Mouse (Mus musculus) heart, embryonic 13.5 days (tissue): ENCODE results near the gene Otulin. TPM values are rescaled to one million over a fixed set of nuclear protein-coding genes. Genes with fewer than 3 reads are reported as not detected.

Source experiments
- ATAC-seq: fragments of 200-750 bp; cut with Nextera tagmentation; 2 replicates; pipeline ENCODE4 v1.8.0; 2017; ENCODE audit warnings: moderate TSS enrichment; ENCODE audit not compliant: insufficient number of reproducible peaks, low FRiP score, low TSS enrichment; ENCODE audit errors: extremely low read depth
- H3K27ac ChIP-seq: fragments of 300-500 bp; sonication (generic); replicated peaks from 2 replicates; pipeline ENCODE4 v1.5.1; 2015; ENCODE audit warnings: moderate library complexity, mild to moderate bottlenecking, inconsistent platforms
- H3K27me3 ChIP-seq: fragments of 300-500 bp; sonication (generic); replicated peaks from 2 replicates; pipeline ENCODE4 v1.6.1; 2015; ENCODE audit warnings: mild to moderate bottlenecking, inconsistent platforms
- H3K36me3 ChIP-seq: fragments of 300-500 bp; sonication (generic); 2 replicates; pipeline ENCODE4 v1.6.1; 2015; ENCODE audit warnings: mild to moderate bottlenecking, inconsistent platforms
- H3K4me1 ChIP-seq: fragments of 300-500 bp; sonication (generic); 2 replicates; pipeline ENCODE4 v1.6.1; 2015; ENCODE audit warnings: inconsistent platforms
- H3K4me2 ChIP-seq: fragments of 300-500 bp; sonication (generic); 2 replicates; pipeline ENCODE4 v1.6.1; 2015; ENCODE audit warnings: inconsistent platforms, mild to moderate bottlenecking, moderate library complexity
- H3K4me3 ChIP-seq: fragments of 300-500 bp; sonication (generic); 2 replicates; pipeline ENCODE4 v1.5.1; 2015; ENCODE audit warnings: moderate library complexity, mild to moderate bottlenecking, inconsistent platforms
- H3K9ac ChIP-seq: fragments of 300-500 bp; sonication (generic); 2 replicates; pipeline ENCODE4 v1.6.1; 2015; ENCODE audit warnings: inconsistent platforms, mild to moderate bottlenecking, moderate library complexity
- H3K9me3 ChIP-seq: fragments of 300-500 bp; sonication (generic); 2 replicates; pipeline ENCODE4 v1.6.1; 2016; ENCODE audit warnings: inconsistent platforms
- WGBS: fragments of 180-500 bp; shearing (Covaris S2); methylation state at CpG from one replicate; pipeline ENCODE4 v1.1.7; 2015; ENCODE audit warnings: mixed read lengths; 5-methylcytosine and 5-hydroxymethylcytosine counted together
- polyA plus RNA-seq: library from polyadenylated mRNA; unstranded; fragments of >200 nt; fragmentation: Nextera tagmentation; extraction: Ambion mirVana; gene quantifications from 2 replicates; pipeline ENCODE4 v1.2.1, GENCODE M21; 2015

Gene Otulin
- polyA plus RNA-seq, 1 experiment from 2014 or later = 26.1 TPM

DNA sequence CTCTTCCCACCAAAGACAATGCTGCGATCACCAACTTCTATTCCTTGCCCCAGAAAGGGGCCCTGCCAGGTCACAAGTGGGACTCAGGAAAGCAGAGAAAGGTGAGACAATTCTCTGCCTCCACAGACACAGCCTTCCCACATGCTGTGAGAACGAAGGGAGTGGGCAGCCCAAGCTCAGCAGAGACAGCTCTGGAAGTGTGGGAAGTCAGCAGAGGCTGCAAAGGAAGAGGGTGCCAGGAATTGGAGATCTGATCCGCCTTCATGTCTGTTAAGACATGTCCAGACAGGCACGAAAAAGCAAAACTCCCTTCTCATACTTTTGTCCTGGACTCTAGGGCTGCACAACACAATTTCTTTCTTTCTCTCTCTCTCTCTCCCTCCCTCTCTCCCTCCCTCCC lies 38.8 kb upstream of the Otulin start:
- 63% methylated on average over 4 of the region's 4 CpGs for WGBS
- H3K4me3 ChIP-seq = no peak overlapping the region
- ATAC-seq = no peak
- H3K4me2 ChIP-seq = no peak overlapping the region
- H3K4me1 ChIP-seq = peaks cover 5% of the 10 kb centered on the region; the same call in 1 of the 2 replicates
- H3K27ac ChIP-seq = no peak overlapping the region
- no peak overlapping the region for H3K9ac ChIP-seq
- no peaks in the 10 kb centered on the region for H3K9me3 ChIP-seq
- H3K27me3 ChIP-seq = no peaks in the 10 kb centered on the region
- H3K36me3 ChIP-seq = no peaks in the 10 kb centered on the region

- WGBS = 88% methylated on average over 7 of the region's 7 CpGs
- ATAC-seq = no peak
Observed at GRCm38 (mm10) chr15:27668557-27668956, 38.1 kb upstream of the Otulin start.

GRCm38 (mm10) chr15:27668001-27668461 lies 37.5 kb upstream of the Otulin start:
- no peak overlapping the region for H3K4me3 ChIP-seq
- no peak overlapping the region for H3K9ac ChIP-seq
- H3K27ac ChIP-seq = no peak overlapping the region
- no peaks in the 10 kb centered on the region for H3K9me3 ChIP-seq
- H3K4me2 ChIP-seq = no peak overlapping the region
- H3K36me3 ChIP-seq = no peaks in the 10 kb centered on the region
- H3K27me3 ChIP-seq = no peaks in the 10 kb centered on the region
- WGBS = 82% methylated on average over 9 of the region's 9 CpGs
- H3K4me1 ChIP-seq = peaks cover 5% of the 10 kb centered on the region; the same call in 1 of the 2 replicates
- ATAC-seq = no peak

More at GRCm38 (mm10) chr15:27668557-27668956, 38.1 kb upstream of the Otulin start:
- H3K4me3 ChIP-seq = no peak overlapping the region
- no peak overlapping the region for H3K9ac ChIP-seq
- no peak overlapping the region for H3K27ac ChIP-seq
- peaks cover 5% of the 10 kb centered on the region; the same call in 1 of the 2 replicates for H3K4me1 ChIP-seq
- H3K27me3 ChIP-seq = no peaks in the 10 kb centered on the region
- no peaks in the 10 kb centered on the region for H3K9me3 ChIP-seq
- no peaks in the 10 kb centered on the region for H3K36me3 ChIP-seq
- H3K4me2 ChIP-seq = no peak overlapping the region

DNA sequence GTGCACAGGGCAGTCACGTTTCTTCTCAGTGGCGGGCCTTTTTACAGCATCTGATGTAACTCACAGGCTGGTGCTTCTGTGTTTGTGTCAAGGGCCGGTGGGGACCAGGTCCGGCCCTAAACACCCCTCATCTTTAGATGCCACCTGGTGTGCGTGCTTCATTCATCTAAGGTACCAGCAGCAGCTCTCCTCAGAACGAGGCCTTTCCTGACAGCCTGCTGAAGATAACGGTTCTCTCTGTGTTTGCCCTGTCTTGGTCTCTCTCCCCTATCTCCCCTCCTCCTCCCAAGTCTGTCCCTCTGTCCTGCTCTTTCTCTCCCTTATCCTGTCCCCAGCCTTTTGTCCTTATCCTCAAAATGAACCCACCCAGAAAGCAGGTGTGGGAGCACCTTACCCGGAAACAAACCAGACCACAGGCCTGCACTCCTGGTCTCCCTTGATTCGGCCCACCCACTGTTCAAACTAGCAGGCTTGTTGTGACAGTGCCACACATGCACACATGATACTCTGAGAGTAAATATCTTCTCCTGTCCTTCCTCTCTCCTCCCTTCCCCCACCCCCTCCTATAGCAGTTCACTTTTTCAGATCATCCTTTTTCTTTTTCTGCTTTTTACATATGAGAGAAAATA lies 36.5 kb upstream of the Otulin start:
- peaks cover 5% of the 10 kb centered on the region; the same call in 1 of the 2 replicates for H3K4me1 ChIP-seq
- 41% methylated on average over 9 of the region's 9 CpGs for WGBS
- no peaks in the 10 kb centered on the region for H3K36me3 ChIP-seq
- no peaks in the 10 kb centered on the region for H3K9me3 ChIP-seq
- no peak overlapping the region for H3K4me3 ChIP-seq
- H3K4me2 ChIP-seq = no peak overlapping the region
- H3K9ac ChIP-seq = no peak overlapping the region
- no peak for ATAC-seq
- no peak overlapping the region for H3K27ac ChIP-seq
- no peaks in the 10 kb centered on the region for H3K27me3 ChIP-seq

- 56% methylated on average over 21 of the region's 21 CpGs for WGBS
- H3K27me3 ChIP-seq = no peaks in the 10 kb centered on the region
- peak overlapping the region; percentile 46 for H3K4me2 ChIP-seq
- H3K4me1 ChIP-seq = peaks cover 5% of the 10 kb centered on the region; the same call in 1 of the 2 replicates
- no peak overlapping the region for H3K27ac ChIP-seq
- H3K36me3 ChIP-seq = no peaks in the 10 kb centered on the region
- no peak overlapping the region for H3K9ac ChIP-seq
- H3K9me3 ChIP-seq = no peaks in the 10 kb centered on the region
- no peak for ATAC-seq
- no peak overlapping the region for H3K4me3 ChIP-seq
Observed at GRCm38 (mm10) chr15:27665392-27665911, 35.0 kb upstream of the Otulin start.

DNA sequence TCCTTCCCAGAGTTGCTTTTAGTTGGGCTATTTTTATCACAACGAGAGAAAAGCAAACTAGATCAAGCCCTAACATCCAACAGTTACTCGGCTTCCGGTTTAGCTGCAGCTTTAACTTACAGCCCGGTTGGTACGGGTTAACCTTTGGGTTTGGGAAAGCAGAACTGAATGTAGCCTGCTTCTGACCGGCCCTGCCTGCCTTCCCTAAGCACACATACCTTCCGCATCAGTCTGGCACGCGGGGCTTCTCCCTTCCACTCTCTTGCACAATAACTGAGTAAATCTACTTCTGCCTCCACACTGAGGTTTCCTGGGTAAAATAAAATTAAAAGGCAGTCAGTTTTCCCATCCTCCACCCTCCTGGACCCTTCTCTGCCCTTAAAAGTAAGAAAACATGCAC lies 33.6 kb upstream of the Otulin start:
- Histone ChIP-seq H3K27ac (no peak overlapping the region), H3K36me3 (no peaks in the 10 kb centered on the region), H3K4me1 (peaks cover 8% of the 10 kb centered on the region), H3K27me3 (no peaks in the 10 kb centered on the region), H3K4me3 (no peak overlapping the region), H3K9me3 (no peaks in the 10 kb centered on the region), H3K9ac (no peak overlapping the region), H3K4me2 (no peak overlapping the region)
- ATAC-seq = no peak
- WGBS = 81% methylated on average over 9 of the region's 9 CpGs

- Histone ChIP-seq H3K27me3 (no peaks in the 10 kb centered on the region), H3K27ac (no peak overlapping the region), H3K9me3 (no peaks in the 10 kb centered on the region), H3K36me3 (no peaks in the 10 kb centered on the region), H3K4me1 (peaks cover 8% of the 10 kb centered on the region), H3K9ac (no peak overlapping the region), H3K4me3 (no peak overlapping the region), H3K4me2 (no peak overlapping the region)
- 40% methylated on average over 1 of the region's 1 CpGs for WGBS
- ATAC-seq = no peak
Observed at GRCm38 (mm10) chr15:27662699-27663098, 32.2 kb upstream of the Otulin start.

- Histone ChIP-seq H3K9ac (no peak overlapping the region), H3K4me3 (no peak overlapping the region), H3K27ac (no peak overlapping the region), H3K4me1 (peaks cover 8% of the 10 kb centered on the region), H3K4me2 (no peak overlapping the region), H3K36me3 (no peaks in the 10 kb centered on the region), H3K27me3 (no peaks in the 10 kb centered on the region), H3K9me3 (no peaks in the 10 kb centered on the region)
- no peak for ATAC-seq
- WGBS = 79% methylated on average over 6 of the region's 6 CpGs
Observed at GRCm38 (mm10) chr15:27661696-27662095, 31.2 kb upstream of the Otulin start.

- no peaks in the 10 kb centered on the region for H3K9me3 ChIP-seq
- H3K27me3 ChIP-seq = no peaks in the 10 kb centered on the region
- ATAC-seq = no peak
- H3K27ac ChIP-seq = no peak overlapping the region
- peaks cover 3% of the 10 kb centered on the region; the same call in 1 of the 2 replicates for H3K4me1 ChIP-seq
- 26% methylated on average over 17 of the region's 17 CpGs for WGBS
- H3K4me3 ChIP-seq = no peak overlapping the region
- no peaks in the 10 kb centered on the region for H3K36me3 ChIP-seq
- peak overlapping the region; percentile 38; the same call in 1 of the 2 replicates for H3K4me2 ChIP-seq
- H3K9ac ChIP-seq = no peak overlapping the region
Observed at GRCm38 (mm10) chr15:27659592-27660244, 29.2 kb upstream of the Otulin start.

- WGBS = 78% methylated on average over 5 of the region's 5 CpGs
- ATAC-seq = no peak
- Histone ChIP-seq H3K27me3 (no peaks in the 10 kb centered on the region; the same call in 1 of the 2 replicates), H3K27ac (no peak overlapping the region), H3K9me3 (no peaks in the 10 kb centered on the region), H3K4me2 (no peak overlapping the region), H3K4me3 (no peak overlapping the region), H3K36me3 (no peaks in the 10 kb centered on the region), H3K4me1 (peaks cover 3% of the 10 kb centered on the region; the same call in 1 of the 2 replicates), H3K9ac (no peak overlapping the region)
Observed at GRCm38 (mm10) chr15:27659143-27659542, 28.6 kb upstream of the Otulin start.

- no peaks in the 10 kb centered on the region; the same call in 1 of the 2 replicates for H3K27me3 ChIP-seq
- no peak overlapping the region for H3K4me2 ChIP-seq
- no peak overlapping the region for H3K27ac ChIP-seq
- 87% methylated on average over 4 of the region's 4 CpGs for WGBS
- peaks cover 3% of the 10 kb centered on the region; the same call in 1 of the 2 replicates for H3K4me1 ChIP-seq
- H3K9me3 ChIP-seq = no peaks in the 10 kb centered on the region
- H3K36me3 ChIP-seq = no peaks in the 10 kb centered on the region
- H3K4me3 ChIP-seq = no peak overlapping the region
- no peak overlapping the region for H3K9ac ChIP-seq
- ATAC-seq = no peak
Observed at GRCm38 (mm10) chr15:27658356-27658755, 27.9 kb upstream of the Otulin start.
